Mouse (Mus musculus): Measurements from ENCODE around the gene Lcn2. TPM values are rescaled to one million over a fixed set of nuclear protein-coding genes. Genes with fewer than 3 reads are reported as not detected.

Lcn2 gene
- total RNA-seq, 2 experiments from 2014 or later = 444 to 2,071 TPM

DNA sequence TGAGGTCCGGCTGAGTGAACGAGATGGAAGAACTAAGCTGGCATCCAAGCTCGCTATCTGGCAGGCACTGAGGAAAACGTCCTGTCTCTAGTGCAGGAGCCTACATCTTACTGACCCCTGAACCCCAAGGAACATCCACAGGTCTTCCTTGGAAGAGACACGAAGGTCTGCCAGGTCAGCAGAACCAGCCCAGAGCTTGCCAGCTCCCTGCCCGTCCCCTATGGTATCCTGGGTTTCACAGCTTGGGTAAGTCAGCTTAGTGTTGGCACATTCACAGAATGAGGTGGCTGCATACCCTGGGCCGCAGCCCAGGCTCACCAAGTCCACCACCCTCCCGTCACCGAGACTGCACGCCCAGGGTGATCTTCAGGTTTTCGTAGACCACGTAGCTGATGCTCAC lies 27.7 kb upstream of the Lcn2 start:
- no peak for ATAC-seq (replicated peaks; ENCODE audit: low FRiP score, poor library complexity, severe bottlenecking)

DNA sequence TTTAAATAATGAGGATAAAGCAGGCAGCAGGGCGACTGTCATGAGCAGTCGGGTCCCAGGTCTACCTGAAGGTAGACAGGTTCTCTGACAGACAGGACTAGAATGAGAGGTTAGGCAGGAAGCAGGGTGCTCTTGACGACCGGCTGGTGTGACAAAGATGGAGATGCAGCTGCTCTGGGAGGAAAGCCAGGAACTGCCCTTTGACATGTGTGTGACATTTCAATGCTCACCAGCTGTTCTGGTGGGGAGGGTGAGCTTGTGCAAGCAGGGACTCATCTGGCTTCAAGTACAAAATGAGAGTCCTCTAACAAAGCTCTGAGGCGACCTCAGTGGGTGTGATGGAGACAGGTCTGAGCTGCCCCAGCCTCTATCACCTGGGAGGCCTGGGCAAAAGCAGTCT lies 25.9 kb upstream of the Lcn2 start:
- ATAC-seq (replicated peaks; ENCODE audit: low FRiP score, poor library complexity, severe bottlenecking) = no peak

DNA sequence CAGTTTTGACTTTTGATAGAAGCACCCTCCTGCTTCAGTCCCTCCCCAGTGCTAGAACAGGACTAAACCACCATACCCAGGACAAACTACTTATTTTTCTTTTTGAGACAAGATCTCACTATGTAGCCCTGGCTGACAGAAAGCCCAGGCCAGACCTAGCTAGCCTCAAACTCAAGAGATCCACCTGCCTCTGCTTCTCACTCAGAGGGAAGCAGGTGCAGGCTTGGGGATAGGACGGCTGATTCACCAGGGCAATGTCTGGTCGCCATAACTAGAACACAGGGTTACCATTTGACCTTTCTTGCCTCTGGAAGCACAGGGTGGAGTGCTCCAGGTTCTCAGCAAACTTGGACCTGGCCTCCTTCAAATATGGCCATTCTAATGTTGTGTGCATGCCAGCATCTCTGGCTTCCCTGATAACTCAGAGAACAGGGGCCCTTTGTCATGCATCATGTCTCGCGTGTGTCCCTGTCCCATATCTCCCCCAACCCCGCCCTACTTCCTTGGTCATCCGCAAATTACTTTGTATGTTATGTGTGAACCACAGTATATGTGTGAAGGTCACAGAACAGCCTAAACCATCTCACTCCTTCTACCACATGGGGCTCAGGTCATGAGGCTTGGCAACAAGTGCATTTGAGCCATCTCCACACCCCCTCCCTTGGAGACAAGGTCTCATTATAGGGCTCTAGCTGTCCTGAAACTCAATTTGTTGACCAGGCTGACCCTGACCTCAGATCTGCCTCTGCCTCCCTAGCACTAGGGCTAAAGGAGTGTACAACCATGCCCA lies 24.9 kb upstream of the Lcn2 start:
- ATAC-seq (replicated peaks; ENCODE audit: low FRiP score, poor library complexity, severe bottlenecking) = no peak

DNA sequence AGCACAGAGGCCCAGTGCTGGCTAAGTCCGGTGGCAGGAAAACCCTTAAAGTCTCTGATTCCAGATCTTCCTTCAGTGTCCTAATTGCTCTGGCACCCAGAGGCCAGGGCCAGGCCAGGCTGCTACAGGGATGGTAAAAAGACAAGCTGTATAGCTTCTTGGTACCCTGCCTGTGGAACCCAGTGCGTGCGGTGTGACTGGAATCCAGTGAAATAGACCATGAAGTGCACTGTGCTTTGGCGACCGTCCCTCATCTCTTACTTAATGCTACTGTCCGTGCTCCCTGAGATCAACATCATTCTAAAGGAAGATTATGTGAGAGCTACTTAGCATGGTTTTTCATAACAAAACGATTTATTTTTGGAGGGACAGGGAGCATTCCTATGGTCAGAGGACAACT lies 23.4 kb upstream of the Lcn2 start:
- no peak for ATAC-seq (replicated peaks; ENCODE audit: low FRiP score, poor library complexity, severe bottlenecking)

DNA sequence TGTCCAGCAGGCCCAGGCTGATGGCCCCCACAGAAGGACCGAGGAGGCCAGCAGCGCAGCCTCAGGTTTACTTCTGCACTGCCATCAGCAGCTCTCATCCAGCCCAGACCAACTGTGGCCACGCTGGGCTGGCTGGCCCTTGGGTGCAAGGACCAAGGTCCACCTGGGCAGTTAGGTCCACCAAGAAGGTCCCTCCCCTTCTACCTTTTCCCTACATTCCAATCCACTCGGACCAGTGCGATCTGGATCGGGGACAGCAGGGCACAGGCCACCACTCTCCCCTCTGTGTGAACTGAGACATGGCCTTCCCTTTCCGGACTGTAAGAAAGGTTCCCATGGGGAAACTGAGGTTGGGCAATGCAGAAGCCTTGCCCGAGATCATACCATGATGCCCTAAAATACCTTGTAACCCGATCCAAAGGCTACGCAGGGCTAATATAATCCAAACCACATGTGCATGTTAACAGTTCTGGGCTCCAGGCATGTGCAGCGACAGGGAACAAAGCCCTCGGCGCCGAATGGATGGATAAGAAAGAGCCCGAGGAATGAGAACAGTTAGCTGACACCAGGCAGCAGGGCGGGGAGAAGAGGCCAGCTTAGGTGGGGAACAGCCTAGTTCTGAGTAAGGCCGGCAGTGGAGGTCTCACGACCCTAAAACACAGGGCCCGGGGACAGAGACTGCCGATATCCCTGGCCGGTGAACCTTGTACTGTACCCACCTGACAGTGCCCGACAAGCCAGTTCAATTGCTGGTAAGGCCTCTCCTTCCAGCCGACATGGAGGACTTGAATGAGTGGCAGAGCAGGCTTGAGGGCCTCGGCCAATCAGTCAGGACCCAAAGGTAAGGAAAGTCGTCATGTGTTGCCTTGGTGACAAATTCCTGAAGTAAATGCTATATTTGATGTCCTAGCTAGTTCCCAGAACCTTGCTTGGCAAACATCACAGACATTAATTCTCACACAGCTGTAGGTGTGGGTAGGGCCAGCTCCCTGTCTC lies 20.7 kb upstream of the Lcn2 start:
- ATAC-seq (replicated peaks; ENCODE audit: low FRiP score, poor library complexity, severe bottlenecking) = no peak

DNA sequence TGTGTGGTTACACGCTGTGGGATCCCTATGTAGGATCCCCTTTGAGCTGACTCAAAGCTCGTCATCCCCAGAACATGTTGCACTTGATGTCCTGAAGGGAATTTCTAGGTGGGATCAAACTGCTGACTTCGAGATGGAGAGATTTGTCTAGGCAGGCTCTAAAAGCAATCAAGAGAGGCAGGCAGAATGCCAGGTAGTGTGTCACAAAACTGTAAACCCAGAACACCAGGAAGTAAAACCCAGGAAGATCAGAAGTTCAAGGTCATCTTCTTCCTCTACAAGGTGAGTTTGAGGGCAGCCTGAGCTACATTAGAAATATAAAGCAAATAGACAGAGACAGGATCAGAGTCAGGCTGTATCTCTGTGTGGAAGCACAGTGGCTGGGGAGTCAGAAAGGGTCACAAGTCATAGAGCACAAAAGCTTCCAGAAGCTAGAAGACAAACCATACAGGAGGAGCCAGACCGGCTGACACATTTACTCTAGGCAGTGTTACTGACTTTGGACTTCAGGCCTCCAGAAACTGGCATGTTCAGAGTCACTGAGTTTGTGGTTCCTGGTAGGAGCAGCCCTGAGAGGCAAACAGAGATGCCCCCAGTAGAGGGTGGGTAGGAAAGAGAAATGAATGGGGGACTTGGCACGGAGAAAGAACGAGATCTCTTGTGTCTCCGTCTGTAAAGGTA lies 19.2 kb upstream of the Lcn2 start:
- no peak for ATAC-seq (replicated peaks; ENCODE audit: low FRiP score, poor library complexity, severe bottlenecking)

DNA sequence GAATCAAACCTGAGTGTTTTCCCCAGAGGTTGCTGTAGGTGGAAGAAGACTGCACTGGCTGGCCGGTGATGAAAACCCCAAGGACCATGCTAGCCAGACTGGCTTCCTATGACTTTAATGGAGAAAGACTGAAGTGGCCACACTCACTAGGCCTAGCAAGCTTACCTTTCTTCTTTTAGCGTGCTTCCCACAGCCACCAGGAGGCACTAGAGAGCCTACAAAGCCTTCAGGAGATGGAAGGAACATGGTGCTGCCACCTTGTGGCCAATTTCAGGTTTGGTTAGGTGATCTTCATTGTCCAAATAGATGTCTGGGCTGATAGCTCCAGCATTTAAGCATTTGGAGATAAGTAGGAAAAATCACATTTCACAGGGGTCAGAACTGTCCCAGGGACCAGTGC lies 16.6 kb upstream of the Lcn2 start:
- peak; percentile 87 for ATAC-seq (replicated peaks; ENCODE audit: low FRiP score, poor library complexity, severe bottlenecking)

DNA sequence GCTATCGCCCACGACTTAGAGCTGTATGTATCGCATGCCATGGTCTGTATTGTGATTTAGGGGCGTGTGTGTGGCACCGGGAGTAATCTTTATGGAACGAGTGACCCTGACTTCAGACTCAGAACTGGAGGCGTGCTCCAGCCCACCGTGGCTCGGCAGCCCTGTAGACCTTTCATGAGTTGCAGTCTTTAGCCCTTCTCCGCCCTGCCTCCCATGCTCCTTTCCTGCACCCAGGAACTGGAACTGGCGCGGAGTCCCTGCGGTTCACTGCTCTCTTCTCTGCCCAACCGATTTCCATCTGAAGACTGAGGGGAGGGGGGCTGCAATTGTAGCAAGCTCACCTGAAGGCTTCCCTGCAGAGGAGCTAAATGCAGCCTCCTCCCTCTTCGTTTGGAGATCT lies 8.6 kb upstream of the Lcn2 start:
- no peak for ATAC-seq (replicated peaks; ENCODE audit: low FRiP score, poor library complexity, severe bottlenecking)

DNA sequence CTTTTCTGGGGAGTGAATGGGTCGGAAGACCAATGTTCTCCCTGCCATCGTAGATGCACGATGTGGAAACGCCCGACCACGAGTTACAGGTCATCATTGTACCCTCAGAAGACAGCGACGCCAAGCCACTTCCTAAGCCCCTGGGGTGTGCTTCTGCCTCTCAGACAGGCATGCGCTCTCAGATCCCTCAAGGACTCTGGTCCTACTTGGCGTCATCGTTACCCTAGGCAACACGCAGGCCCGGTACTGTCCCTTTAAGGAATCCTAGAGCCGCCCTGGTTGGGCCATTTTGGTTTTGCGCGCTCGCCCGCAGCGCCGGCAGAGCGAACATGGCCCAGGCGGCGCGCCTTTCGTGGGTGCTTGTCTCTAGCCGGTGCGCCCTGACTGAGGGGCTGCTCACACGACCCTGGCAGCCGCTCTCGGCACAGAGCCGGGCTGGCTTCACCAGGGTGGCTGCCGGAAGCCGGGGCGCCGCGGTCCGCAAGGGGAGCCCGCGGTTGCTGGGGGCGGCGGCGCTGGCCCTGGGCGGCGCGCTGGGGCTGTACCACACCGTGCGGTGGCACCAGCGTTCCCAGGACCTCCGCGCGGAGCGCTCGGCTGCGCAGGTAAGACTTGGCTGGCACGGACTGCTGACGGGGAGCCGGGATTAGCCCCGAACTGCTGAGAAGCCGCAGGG lies 8.0 kb upstream of the Lcn2 start:
- ATAC-seq (replicated peaks; ENCODE audit: low FRiP score, poor library complexity, severe bottlenecking) = peak; percentile 57

DNA sequence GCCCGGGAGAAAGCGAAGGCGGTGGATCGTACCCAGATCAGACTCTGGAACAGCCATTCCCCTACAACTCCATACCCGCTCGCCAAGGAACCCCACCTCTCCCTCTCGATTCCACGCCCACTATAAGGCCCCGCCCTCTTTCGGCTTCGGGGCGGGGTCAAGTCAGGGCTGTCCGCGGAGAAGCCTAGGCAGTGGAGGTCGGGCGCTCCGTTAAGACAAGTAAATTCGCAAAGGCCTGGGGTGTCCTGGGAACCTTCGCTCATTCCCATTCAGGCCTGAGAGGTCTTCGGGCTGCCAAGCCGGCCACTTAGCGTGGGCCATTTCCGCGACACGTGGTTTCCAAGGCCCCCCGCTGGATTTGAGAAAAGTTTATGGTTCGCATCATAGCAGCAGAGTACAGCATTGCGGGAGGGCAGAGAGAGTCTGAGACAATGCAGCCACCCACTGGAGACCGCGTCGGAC lies 7.5 kb upstream of the Lcn2 start, which contains the start of gene Ptges2:
TSS of gene Ptges2 (plus strand) at position 413 of the 462 bp plus-strand sequence.
- peak; percentile 90 for ATAC-seq (replicated peaks; ENCODE audit: low FRiP score, poor library complexity, severe bottlenecking)

DNA sequence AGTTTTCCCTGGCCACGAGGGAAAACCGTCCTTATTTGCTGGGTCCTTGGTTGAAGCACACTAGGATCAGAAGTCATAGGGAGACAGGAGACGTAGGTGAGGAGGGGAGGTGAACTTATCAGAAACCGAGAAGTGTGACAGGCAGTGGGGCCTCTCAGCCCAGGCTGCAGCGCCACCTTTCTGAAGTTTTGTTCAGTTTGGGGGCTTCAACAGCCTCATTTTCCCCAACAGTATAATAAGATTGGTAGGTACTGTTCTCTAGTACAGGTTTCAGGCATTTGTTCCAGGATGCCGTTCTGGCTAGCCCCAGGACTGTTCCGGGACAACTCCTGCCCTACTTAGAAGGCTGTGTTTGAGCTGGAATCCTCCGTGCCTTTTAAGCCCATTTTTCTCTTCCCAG lies 6.9 kb upstream of the Lcn2 start:
- peak; percentile 12 for ATAC-seq (replicated peaks; ENCODE audit: low FRiP score, poor library complexity, severe bottlenecking)

DNA sequence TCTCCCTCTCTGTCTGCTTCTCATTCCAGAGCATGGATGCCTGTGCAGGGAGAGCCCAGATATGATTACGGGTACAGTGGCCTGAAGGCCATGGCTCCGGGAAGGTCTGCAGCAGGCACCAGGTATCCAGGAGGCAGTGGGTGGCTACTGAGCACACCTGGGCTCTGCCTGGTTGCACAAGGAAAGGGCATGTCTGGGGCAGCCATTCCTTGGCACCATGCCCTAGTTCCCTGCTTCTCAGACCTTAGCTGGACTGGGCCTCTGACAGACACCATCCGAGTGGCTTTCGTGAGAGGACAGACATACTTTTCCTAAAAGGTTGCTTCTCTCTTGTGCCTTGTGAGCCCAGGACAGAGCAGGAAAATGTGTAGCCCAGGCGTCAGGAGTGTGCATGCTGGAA lies 4.0 kb upstream of the Lcn2 start:
- no peak for ATAC-seq (replicated peaks; ENCODE audit: low FRiP score, poor library complexity, severe bottlenecking)

DNA sequence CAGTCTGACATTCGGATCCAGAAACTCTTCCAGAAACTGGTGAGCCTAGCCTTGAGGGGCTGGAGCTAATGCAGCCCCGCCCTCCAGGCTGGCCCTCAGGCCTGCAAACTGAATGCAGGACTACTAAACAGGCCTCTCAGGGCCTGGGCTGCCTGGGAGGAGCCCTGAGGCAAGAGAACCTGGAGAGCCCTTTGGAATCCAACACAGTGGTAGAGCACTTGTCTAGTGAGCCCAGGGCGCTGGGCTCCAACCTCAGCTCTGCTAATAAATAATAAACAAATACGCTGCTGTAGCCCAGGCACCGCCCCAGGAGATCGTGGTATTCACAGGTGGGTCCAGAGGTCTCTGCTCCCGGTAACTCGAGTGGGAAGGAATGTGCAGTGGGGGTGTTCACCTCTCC lies 2.8 kb upstream of the Lcn2 start:
- ATAC-seq (replicated peaks; ENCODE audit: low FRiP score, poor library complexity, severe bottlenecking) = no peak

DNA sequence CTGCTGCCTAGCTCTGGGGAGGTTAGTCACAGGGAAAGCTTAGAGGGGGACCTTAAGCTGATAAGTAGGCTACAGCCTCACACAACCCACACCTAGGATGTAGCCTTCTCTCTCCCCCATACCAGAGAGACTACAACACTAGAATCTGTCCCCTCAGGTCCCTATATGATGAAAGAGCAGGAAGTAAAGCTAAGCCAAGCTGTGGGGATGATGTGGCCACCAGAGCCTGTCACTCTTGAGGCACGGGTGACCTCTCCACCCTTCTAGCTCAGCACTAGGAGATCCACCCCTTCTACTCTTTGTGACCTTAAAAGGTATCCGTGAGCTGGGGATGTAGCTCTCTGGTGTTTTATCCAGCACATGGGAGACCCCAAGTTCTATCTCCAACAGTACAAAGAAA lies 1.1 kb upstream of the Lcn2 start:
- no peak for ATAC-seq (replicated peaks; ENCODE audit: low FRiP score, poor library complexity, severe bottlenecking)

DNA sequence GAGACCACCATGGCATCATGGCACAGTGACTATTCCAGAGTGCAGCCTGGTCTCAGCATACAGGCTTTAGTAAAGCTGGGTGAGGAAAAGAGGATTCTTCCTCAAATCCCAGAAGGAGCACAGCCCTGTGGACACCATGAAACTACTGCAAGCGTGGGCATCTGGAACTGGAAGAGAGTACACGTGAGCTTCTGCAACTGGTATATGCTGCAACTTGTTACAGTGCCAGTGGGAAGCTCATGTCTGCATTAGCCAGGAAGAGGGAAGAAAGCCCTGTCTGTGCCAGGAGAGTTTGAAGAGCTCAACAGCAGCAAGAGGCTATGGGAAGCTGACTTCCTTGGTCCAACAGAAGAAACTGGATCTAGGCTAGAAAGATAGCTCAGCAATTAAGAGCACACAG lies 5.4 kb downstream of the Lcn2 start:
- ATAC-seq (replicated peaks; ENCODE audit: low FRiP score, poor library complexity, severe bottlenecking) = no peak

DNA sequence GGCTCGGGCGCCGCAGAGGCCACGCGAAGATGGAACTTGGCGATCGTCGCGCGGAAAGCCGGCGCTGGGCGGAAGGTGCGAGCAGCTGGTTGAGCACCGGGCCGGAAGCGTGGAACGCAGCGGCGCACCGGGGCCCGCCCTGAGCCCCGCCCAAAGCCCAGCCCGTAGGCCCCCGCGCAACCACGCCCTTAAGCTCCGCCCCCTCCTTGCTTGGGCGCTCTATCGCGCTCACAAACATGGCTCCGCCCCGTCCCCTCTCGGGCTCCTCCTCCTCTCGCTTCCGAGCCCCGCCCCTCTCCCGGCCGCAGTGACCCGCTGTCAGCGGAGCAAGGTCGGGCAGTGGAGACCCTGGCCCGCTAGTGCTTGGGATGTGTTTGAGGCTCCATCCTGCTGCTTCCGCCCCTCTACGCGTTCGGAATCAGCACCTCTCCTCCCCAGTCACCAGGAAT lies 6.3 kb downstream of the Lcn2 start, which contains the start of gene 1110008P14Rik:
TSS of gene 1110008P14Rik (minus strand) at position 164 of the 449 bp plus-strand sequence.
- ATAC-seq (replicated peaks; ENCODE audit: low FRiP score, poor library complexity, severe bottlenecking) = peak; percentile 85

DNA sequence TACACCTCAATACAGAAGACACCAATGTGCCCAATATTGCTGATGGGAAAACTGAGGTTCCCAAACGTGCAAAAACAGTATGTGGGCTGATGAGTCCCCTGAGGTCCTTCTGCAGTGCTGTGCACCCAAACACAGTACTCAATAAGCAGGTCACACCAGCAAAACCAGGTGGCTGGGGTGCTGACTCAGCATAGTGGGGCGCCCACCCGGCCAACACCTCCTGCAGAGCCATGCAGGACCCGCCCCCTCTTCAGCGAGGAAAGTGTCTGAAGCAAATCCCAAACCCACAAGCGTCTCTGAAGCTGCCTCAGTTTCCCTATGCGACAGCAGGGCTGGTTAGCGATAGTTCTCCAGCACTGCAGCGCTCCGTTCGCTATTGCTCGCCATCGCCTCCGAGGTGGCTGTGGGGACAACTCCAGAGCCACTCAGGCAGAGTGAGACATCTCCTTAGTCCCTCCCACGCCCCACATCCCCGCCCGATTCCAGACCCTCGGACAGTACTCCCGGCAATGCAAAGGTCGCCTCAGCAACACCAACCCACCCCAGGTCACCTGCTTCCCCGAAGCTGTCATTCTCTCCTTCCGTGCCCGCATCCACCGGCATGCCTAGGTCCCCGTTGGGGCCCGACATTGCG lies 6.8 kb downstream of the Lcn2 start:
- ATAC-seq (replicated peaks; ENCODE audit: low FRiP score, poor library complexity, severe bottlenecking) = peak; percentile 18

DNA sequence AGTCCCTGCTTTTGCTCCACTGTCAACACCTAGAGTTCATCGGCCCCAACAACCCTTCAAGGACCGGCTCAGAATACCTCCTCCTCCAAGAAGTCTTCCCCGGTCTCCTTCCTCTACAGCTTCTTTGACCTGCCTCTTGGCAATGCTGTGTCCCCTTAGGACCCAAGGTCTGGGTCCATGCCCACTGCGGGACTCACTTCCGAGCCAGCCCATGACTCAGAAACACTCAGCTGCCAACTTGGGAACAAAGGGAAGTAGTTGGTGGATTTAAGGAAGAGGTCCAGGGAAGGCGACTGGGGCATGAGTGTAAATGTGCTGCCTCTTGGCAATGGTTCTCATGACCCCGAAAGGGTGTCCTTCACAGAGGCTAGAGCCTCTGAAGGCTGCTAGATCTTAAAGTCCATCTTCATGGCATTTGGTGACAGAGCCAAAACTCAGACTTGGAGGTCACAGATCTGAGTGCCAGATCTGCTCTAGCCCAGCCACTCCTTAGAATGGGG lies 8.0 kb downstream of the Lcn2 start:
- no peak for ATAC-seq (replicated peaks; ENCODE audit: low FRiP score, poor library complexity, severe bottlenecking)

DNA sequence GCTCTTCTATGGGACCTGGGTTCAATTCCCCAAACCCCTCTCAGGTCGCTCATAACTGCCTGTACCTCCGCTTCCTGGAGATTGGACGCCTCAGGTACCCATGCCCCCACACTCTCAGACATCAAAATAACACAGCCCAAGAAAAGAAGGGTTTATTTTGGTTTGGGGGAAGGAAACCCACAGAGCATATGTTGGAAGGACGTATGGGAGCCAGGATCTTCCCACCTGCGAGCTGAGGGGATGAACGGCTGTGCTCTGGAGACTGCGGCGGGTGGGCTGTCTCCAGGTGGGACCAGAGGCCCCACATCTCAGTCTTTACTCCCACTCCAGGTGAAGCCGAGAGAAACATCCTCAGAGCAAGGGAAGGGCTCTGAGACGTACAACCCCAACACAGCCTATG lies 11.1 kb downstream of the Lcn2 start:
- ATAC-seq (replicated peaks; ENCODE audit: low FRiP score, poor library complexity, severe bottlenecking) = no peak
